In the genomic region with DNA sequence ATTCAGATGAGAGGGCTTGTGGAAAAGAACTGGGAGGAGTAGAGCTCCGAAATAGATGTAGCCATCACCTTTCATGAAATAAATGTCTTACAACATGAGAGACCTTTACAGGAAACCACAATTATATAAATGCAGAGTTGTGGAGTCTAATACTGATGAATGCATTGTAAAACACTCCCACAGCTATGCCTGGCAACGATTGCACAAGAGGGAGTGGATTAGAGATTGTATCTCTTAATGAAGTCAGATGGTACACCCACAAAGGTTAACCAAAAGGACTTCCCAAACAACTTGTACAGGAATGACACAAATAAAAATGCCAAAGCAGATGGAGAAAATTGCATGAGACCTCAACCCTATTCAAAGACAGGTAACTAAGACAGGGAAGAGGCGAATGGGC, we compare ENCODE assay signal across 17 mouse cellular contexts.
"Had no signal": no experiment of that assay in that cellular context is flagged by ENCODE, and none has a peak within 500 bp of the region (broad histone marks: within the 10 kb centered on the region; RNA-seq: fewer than 3 reads in every experiment).

No protein-coding gene starts in this region.

- H3K4me3 ChIP-seq: liver, embryonic 15.5 days; lung, embryonic 15.5 days; megakaryocyte, embryonic 14.5 days; midbrain, embryonic 13.5 days; midbrain, embryonic 15.5 days; neural tube, embryonic 13.5 days; neural tube, embryonic 15.5 days; stomach, embryonic 15.5 days had no signal

- DNase-seq: liver, postnatal 0 days; lung, adult 2 months; lung, postnatal 14 days; lung, postnatal 36 days; right cerebral cortex, postnatal 14 days; thymus, adult 18-20 months; thymus, postnatal 14 days; thymus, postnatal 36 days had no signal

- H3K27me3 ChIP-seq: liver, embryonic 15.5 days; lung, embryonic 15.5 days; megakaryocyte, embryonic 14.5 days; midbrain, embryonic 13.5 days; midbrain, embryonic 15.5 days; neural tube, embryonic 13.5 days; neural tube, embryonic 15.5 days; stomach, embryonic 15.5 days had no signal

- H3K36me3 ChIP-seq: liver, embryonic 15.5 days; lung, embryonic 15.5 days; midbrain, embryonic 13.5 days; midbrain, embryonic 15.5 days; neural tube, embryonic 13.5 days; neural tube, embryonic 15.5 days; stomach, embryonic 15.5 days had no signal

- H3K4me2 ChIP-seq: liver, embryonic 15.5 days; lung, embryonic 15.5 days; midbrain, embryonic 11.5 days; midbrain, embryonic 13.5 days; midbrain, embryonic 15.5 days; neural tube, embryonic 13.5 days; neural tube, embryonic 15.5 days; stomach, embryonic 15.5 days had no signal
